Mouse (Mus musculus): ENCODE data around the gene Pnpla2.

Gene Pnpla2

GRCm38 (mm10) chr7:141466045-141466394 is 11.0 kb downstream of the Pnpla2 start:
- H3K4me3 ChIP-seq (replicated peaks; ENCODE audit: low read length): no peak overlapping the region
- peaks cover 54% of the 10 kb centered on the region for H3K27me3 ChIP-seq (ENCODE audit: insufficient read depth, low read length)
- H3K36me3 ChIP-seq (ENCODE audit: insufficient read depth, low read length): peaks cover 21% of the 10 kb centered on the region
- TF ChIP-seq CTCF (conservative IDR thresholded peaks at IDR 0.05; ENCODE audit: low read length) (no peak), NANOG (IDR thresholded peaks at IDR 0.05; ENCODE audit: borderline replicate concordance, low read length) (no peak)
- H3K4me1 ChIP-seq (replicated peaks; ENCODE audit: low read depth, low read length): peaks cover 90% of the 10 kb centered on the region
- H3K9me3 ChIP-seq (ENCODE audit: low read length): no peaks in the 10 kb centered on the region

- H3K4me1 ChIP-seq (replicated peaks; ENCODE audit: low read depth, low read length): peaks cover 91% of the 10 kb centered on the region
- H3K27me3 ChIP-seq (ENCODE audit: insufficient read depth, low read length): peaks cover 47% of the 10 kb centered on the region
- H3K4me3 ChIP-seq (replicated peaks; ENCODE audit: low read length): peak overlapping the region; percentile 93
- no peak for TF ChIP-seq NANOG (IDR thresholded peaks at IDR 0.05; ENCODE audit: borderline replicate concordance, low read length)
- no peak for TF ChIP-seq POU5F1 (IDR thresholded peaks at IDR 0.05; ENCODE audit: borderline replicate concordance, low read length)
- TF ChIP-seq CTCF (conservative IDR thresholded peaks at IDR 0.05; ENCODE audit: low read length): no peak
- H3K9me3 ChIP-seq (ENCODE audit: low read length): no peaks in the 10 kb centered on the region
- H3K36me3 ChIP-seq (ENCODE audit: insufficient read depth, low read length): peaks cover 27% of the 10 kb centered on the region
Observed at GRCm38 (mm10) chr7:141466607-141467148, 11.7 kb downstream of the Pnpla2 start.

DNA sequence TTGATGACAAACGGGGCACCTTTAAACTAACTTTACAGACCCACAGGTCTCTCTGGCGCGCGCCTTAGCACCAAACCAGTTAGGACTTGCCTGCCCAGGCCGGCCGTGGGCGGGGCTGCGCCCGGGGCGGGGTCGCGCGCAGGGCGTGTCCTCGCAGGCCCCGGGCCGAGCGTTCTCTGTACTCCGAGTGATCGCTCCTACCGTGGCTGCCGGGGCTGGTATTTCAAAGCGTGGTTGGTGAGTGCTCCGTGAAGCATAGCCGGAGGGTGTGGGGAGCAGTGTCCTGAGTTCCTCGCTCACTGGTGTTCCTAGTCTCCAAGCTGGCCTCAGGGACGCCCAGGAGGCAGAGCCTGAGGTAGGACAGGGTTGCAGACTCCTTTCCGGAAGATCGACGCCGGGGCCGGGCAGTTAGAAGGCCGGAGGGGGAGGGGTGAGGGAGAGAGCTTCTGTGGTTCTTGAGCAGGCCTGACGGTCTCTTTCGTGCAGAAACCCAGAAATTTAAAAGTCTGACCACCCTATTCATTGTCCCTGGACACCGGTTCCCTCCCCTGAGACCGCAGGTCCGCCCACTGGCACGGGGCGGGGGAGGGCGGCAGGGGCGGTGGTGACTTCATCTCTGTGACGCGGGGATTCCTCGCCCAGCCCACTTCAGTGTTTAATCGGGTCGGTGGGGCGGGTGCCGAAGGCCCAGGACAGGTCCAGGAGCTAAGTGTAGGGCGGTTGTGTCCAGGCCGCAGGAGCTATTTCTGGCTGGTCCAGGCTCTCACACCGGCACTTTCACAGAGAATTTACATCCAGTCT is 12.4 kb downstream of the Pnpla2 start, which contains the start of gene Cd151:
Cd151 (plus strand) TSS at position 163 of the 801 bp plus-strand sequence.
- Histone ChIP-seq H3K9me3 (ENCODE audit: low read length) (no peaks in the 10 kb centered on the region), H3K36me3 (ENCODE audit: insufficient read depth, low read length) (peaks cover 34% of the 10 kb centered on the region), H3K27me3 (ENCODE audit: insufficient read depth, low read length) (peaks cover 41% of the 10 kb centered on the region), H3K4me3 (replicated peaks; ENCODE audit: low read length) (peak within 1 kb of the TSS; percentile 93), H3K4me1 (replicated peaks; ENCODE audit: low read depth, low read length) (peaks cover 91% of the 10 kb centered on the region)
- TF ChIP-seq POU5F1 (IDR thresholded peaks at IDR 0.05; ENCODE audit: borderline replicate concordance, low read length) (no peak), CTCF (conservative IDR thresholded peaks at IDR 0.05; ENCODE audit: low read length) (no peak), NANOG (IDR thresholded peaks at IDR 0.05; ENCODE audit: borderline replicate concordance, low read length) (no peak)

- Histone ChIP-seq H3K36me3 (ENCODE audit: insufficient read depth, low read length) (peaks cover 41% of the 10 kb centered on the region), H3K4me1 (replicated peaks; ENCODE audit: low read depth, low read length) (peaks cover 95% of the 10 kb centered on the region), H3K9me3 (ENCODE audit: low read length) (no peaks in the 10 kb centered on the region), H3K4me3 (replicated peaks; ENCODE audit: low read length) (peak overlapping the region; percentile 93), H3K27me3 (ENCODE audit: insufficient read depth, low read length) (peaks cover 33% of the 10 kb centered on the region)
- no peak for TF ChIP-seq CTCF (conservative IDR thresholded peaks at IDR 0.05; ENCODE audit: low read length)
- no peak for TF ChIP-seq POU5F1 (IDR thresholded peaks at IDR 0.05; ENCODE audit: borderline replicate concordance, low read length)
- no peak for TF ChIP-seq NANOG (IDR thresholded peaks at IDR 0.05; ENCODE audit: borderline replicate concordance, low read length)
Observed at GRCm38 (mm10) chr7:141468164-141468521, 13.1 kb downstream of the Pnpla2 start.

GRCm38 (mm10) chr7:141468522-141469211 is 13.7 kb downstream of the Pnpla2 start:
- peaks cover 28% of the 10 kb centered on the region for H3K27me3 ChIP-seq (ENCODE audit: insufficient read depth, low read length)
- peaks cover 95% of the 10 kb centered on the region for H3K4me1 ChIP-seq (replicated peaks; ENCODE audit: low read depth, low read length)
- no peaks in the 10 kb centered on the region for H3K9me3 ChIP-seq (ENCODE audit: low read length)
- peaks cover 47% of the 10 kb centered on the region for H3K36me3 ChIP-seq (ENCODE audit: insufficient read depth, low read length)
- peak; percentile 22; the same call in 1 of the 2 replicates for TF ChIP-seq CTCF (conservative IDR thresholded peaks at IDR 0.05; ENCODE audit: low read length)
- no peak for TF ChIP-seq NANOG (IDR thresholded peaks at IDR 0.05; ENCODE audit: borderline replicate concordance, low read length)
- peak overlapping the region; percentile 93 for H3K4me3 ChIP-seq (replicated peaks; ENCODE audit: low read length)

DNA sequence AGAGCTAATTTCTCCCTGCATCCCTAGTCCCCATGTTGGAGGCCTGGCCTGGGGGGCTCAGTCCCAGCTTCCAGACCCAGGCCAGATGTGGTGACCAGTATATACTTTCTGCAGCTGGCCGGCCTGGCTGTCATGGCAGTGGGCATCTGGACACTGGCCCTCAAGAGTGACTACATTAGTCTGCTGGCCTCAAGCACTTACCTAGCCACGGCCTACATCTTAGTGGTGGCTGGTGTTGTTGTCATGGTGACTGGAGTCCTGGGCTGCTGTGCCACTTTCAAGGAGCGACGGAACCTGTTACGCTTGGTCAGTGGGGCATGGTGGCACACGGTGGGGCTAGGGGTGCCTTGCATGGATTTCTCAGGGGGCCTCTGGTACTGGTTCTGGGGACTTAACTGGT is 14.4 kb downstream of the Pnpla2 start:
- Histone ChIP-seq H3K4me3 (replicated peaks; ENCODE audit: low read length) (peak overlapping the region; percentile 93), H3K9me3 (ENCODE audit: low read length) (no peaks in the 10 kb centered on the region), H3K36me3 (ENCODE audit: insufficient read depth, low read length) (peaks cover 49% of the 10 kb centered on the region), H3K27me3 (ENCODE audit: insufficient read depth, low read length) (peaks cover 21% of the 10 kb centered on the region), H3K4me1 (replicated peaks; ENCODE audit: low read depth, low read length) (peaks cover 95% of the 10 kb centered on the region)
- TF ChIP-seq NANOG (IDR thresholded peaks at IDR 0.05; ENCODE audit: borderline replicate concordance, low read length) (no peak), POU5F1 (IDR thresholded peaks at IDR 0.05; ENCODE audit: borderline replicate concordance, low read length) (no peak), CTCF (conservative IDR thresholded peaks at IDR 0.05; ENCODE audit: low read length) (no peak)

GRCm38 (mm10) chr7:141469901-141470636 is 15.1 kb downstream of the Pnpla2 start:
- H3K4me1 ChIP-seq (replicated peaks; ENCODE audit: low read depth, low read length): peaks cover 88% of the 10 kb centered on the region
- H3K36me3 ChIP-seq (ENCODE audit: insufficient read depth, low read length): peaks cover 49% of the 10 kb centered on the region
- peaks cover 14% of the 10 kb centered on the region for H3K27me3 ChIP-seq (ENCODE audit: insufficient read depth, low read length)
- no peaks in the 10 kb centered on the region for H3K9me3 ChIP-seq (ENCODE audit: low read length)
- TF ChIP-seq NANOG (IDR thresholded peaks at IDR 0.05; ENCODE audit: borderline replicate concordance, low read length) (no peak), POU5F1 (IDR thresholded peaks at IDR 0.05; ENCODE audit: borderline replicate concordance, low read length) (no peak), CTCF (conservative IDR thresholded peaks at IDR 0.05; ENCODE audit: low read length) (no peak)
- peak overlapping the region; percentile 93 for H3K4me3 ChIP-seq (replicated peaks; ENCODE audit: low read length)

DNA sequence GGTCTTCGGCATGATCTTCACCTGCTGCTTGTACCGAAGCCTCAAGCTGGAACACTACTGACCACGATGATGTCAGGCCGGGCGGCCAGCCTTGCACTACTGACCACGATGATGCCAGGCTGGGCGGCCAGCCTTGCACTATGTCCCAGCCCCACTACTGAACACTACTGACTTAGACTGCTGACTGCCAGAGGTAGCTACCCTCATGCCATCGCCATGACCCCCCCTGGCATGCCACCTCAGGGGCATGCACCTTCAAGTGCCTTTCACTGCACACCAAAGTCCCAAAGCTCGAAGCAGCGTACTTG is 15.6 kb downstream of the Pnpla2 start:
- no peak for TF ChIP-seq POU5F1 (IDR thresholded peaks at IDR 0.05; ENCODE audit: borderline replicate concordance, low read length)
- TF ChIP-seq NANOG (IDR thresholded peaks at IDR 0.05; ENCODE audit: borderline replicate concordance, low read length): no peak
- no peak for TF ChIP-seq CTCF (conservative IDR thresholded peaks at IDR 0.05; ENCODE audit: low read length)
- Histone ChIP-seq H3K36me3 (ENCODE audit: insufficient read depth, low read length) (peaks cover 49% of the 10 kb centered on the region), H3K9me3 (ENCODE audit: low read length) (no peaks in the 10 kb centered on the region), H3K27me3 (ENCODE audit: insufficient read depth, low read length) (peaks cover 10% of the 10 kb centered on the region), H3K4me3 (replicated peaks; ENCODE audit: low read length) (peak overlapping the region; percentile 93), H3K4me1 (replicated peaks; ENCODE audit: low read depth, low read length) (peaks cover 83% of the 10 kb centered on the region)
